Mouse (Mus musculus) MEL (cell line): ENCODE measurements at regions not wholly inside any gene's neighbourhood (a gene's known extent, or its start where the extent isn't known, plus 50 kb on each side); places are given as distances from the start of the nearest gene placed in this dataset.

Experiments used
- DNase-seq: peaks from one replicate; pipeline ENCODE4 v3.0.0; 2011; ENCODE audit warnings: low read depth, low spot score
- H3K27ac ChIP-seq: 2 replicates; pipeline ENCODE4 v1.5.1; 2012; ENCODE audit warnings: low read depth, mild to moderate bottlenecking, control low read depth, low read length, moderate library complexity; ENCODE audit not compliant: control insufficient read depth
- H3K27me3 ChIP-seq, 2 experiments: fragments of 150-350 bp in 1 of 2; sonication (generic) in 1 of 2; 2 replicates each; pipeline ENCODE4 v1.6.1; 2012; ENCODE audit warnings: low read length in 2 of 2, mild to moderate bottlenecking in 2 of 2, improper control_type of control experiment in 1 of 2, moderate library complexity in 1 of 2; ENCODE audit not compliant: insufficient read depth in 2 of 2, control insufficient read depth in 1 of 2
- H3K36me3 ChIP-seq, 2 experiments: 2 replicates each; pipeline ENCODE4 v1.6.1; 2012 to 2014; ENCODE audit warnings: low read length in 2 of 2, improper control_type of control experiment in 1 of 2, inconsistent platforms in 1 of 2, mild to moderate bottlenecking in 1 of 2; ENCODE audit not compliant: insufficient read depth in 2 of 2, control insufficient read depth in 1 of 2
- H3K4me1 ChIP-seq, 2 experiments: fragments of 150-350 bp in 1 of 2; sonication (generic) in 1 of 2; 2 replicates each; pipeline ENCODE4 v1.6.1; 2012; ENCODE audit warnings: low read length in 2 of 2, improper control_type of control experiment in 1 of 2, mild to moderate bottlenecking in 1 of 2; ENCODE audit not compliant: insufficient read depth in 2 of 2, control insufficient read depth in 1 of 2
- H3K4me3 ChIP-seq, 2 experiments: fragments of 150-350 bp in 1 of 2; sonication (generic) in 1 of 2; 2 replicates each; pipeline ENCODE4 v1.5.1; 2012; ENCODE audit warnings: low read depth in 2 of 2, low read length in 2 of 2, mild to moderate bottlenecking in 2 of 2, moderate library complexity in 2 of 2, control low read depth in 1 of 2, improper control_type of control experiment in 1 of 2; ENCODE audit not compliant: control insufficient read depth in 1 of 2, insufficient read depth in 1 of 2
- H3K79me2 ChIP-seq: 2 replicates; pipeline ENCODE4 v1.6.1; 2012; ENCODE audit warnings: mild to moderate bottlenecking, low read length, moderate library complexity; ENCODE audit not compliant: control insufficient read depth, poor library complexity, insufficient read depth
- H3K9ac ChIP-seq: 2 replicates; pipeline ENCODE4 v1.6.1; 2012; ENCODE audit warnings: low read depth, mild to moderate bottlenecking, control low read depth, low read length, moderate library complexity; ENCODE audit not compliant: control insufficient read depth, poor library complexity, severe bottlenecking
- H3K9me3 ChIP-seq: fragments of 150-350 bp; sonication (generic); replicated peaks from 2 replicates; pipeline ENCODE4 v1.6.1; 2012; ENCODE audit warnings: mild to moderate bottlenecking, low read length, improper control_type of control experiment, moderate library complexity; ENCODE audit not compliant: insufficient read depth
- BHLHE40 ChIP-seq: IDR thresholded peaks from 2 replicates; pipeline ENCODE4 v1.6.1; 2012; ENCODE audit warnings: low read depth, mild to moderate bottlenecking, inconsistent platforms, low read length, improper control_type of control experiment, borderline replicate concordance
- CHD1 ChIP-seq: IDR thresholded peaks from 2 replicates; pipeline ENCODE4 v1.6.1; 2012; ENCODE audit warnings: low read depth, mild to moderate bottlenecking, inconsistent platforms, low read length, improper control_type of control experiment
- CHD2 ChIP-seq: IDR thresholded peaks from 2 replicates; pipeline ENCODE4 v1.6.1; 2011; ENCODE audit warnings: low read length, improper control_type of control experiment
- ETS1 ChIP-seq: IDR thresholded peaks from 2 replicates; pipeline ENCODE4 v1.6.1; 2012; ENCODE audit warnings: low read depth, mild to moderate bottlenecking, inconsistent platforms, low read length, improper control_type of control experiment, moderate library complexity
- GATA1 ChIP-seq: IDR thresholded peaks from 2 replicates; pipeline ENCODE4 v1.6.1; 2011; ENCODE audit warnings: low read depth, low read length, improper control_type of control experiment
- KAT2A ChIP-seq: conservative IDR thresholded peaks from 2 replicates; pipeline ENCODE4 v1.6.1; 2012; ENCODE audit warnings: low read depth, low read length, improper control_type of control experiment, inconsistent platforms
- MAX ChIP-seq: IDR thresholded peaks from 2 replicates; pipeline ENCODE4 v1.6.1; 2011; ENCODE audit warnings: low read length, improper control_type of control experiment
- MEF2A ChIP-seq: IDR thresholded peaks from 2 replicates; pipeline ENCODE4 v1.6.1; 2014; ENCODE audit warnings: low read depth, mild to moderate bottlenecking, inconsistent platforms, low read length, improper control_type of control experiment; ENCODE audit not compliant: poor library complexity, insufficient replicate concordance, severe bottlenecking; ENCODE audit errors: extremely low read depth
- MYC ChIP-seq: IDR thresholded peaks from 2 replicates; pipeline ENCODE4 v1.6.1; 2011; ENCODE audit warnings: low read depth, mild to moderate bottlenecking, low read length, improper control_type of control experiment, moderate library complexity
- NELFE ChIP-seq: IDR thresholded peaks from 2 replicates; pipeline ENCODE4 v1.6.1; 2011; ENCODE audit warnings: low read depth, low read length, improper control_type of control experiment
- NRF1 ChIP-seq: IDR thresholded peaks from 2 replicates; pipeline ENCODE4 v1.6.1; 2014; ENCODE audit warnings: low read depth, mild to moderate bottlenecking, inconsistent platforms, low read length, improper control_type of control experiment, moderate library complexity; ENCODE audit not compliant: poor library complexity, insufficient read depth, severe bottlenecking
- POLR2AphosphoS5 ChIP-seq: IDR thresholded peaks from 2 replicates; pipeline ENCODE4 v1.6.1; 2012; ENCODE audit warnings: low read depth, borderline replicate concordance, mild to moderate bottlenecking, inconsistent platforms, low read length, moderate library complexity, mixed read lengths
- RCOR1 ChIP-seq: IDR thresholded peaks from 2 replicates; pipeline ENCODE4 v1.6.1; 2012; ENCODE audit warnings: low read depth, mild to moderate bottlenecking, inconsistent platforms, low read length, improper control_type of control experiment
- SIN3A ChIP-seq: IDR thresholded peaks from 2 replicates; pipeline ENCODE4 v1.6.1; 2012; ENCODE audit warnings: low read length, improper control_type of control experiment, inconsistent platforms
- TAL1 ChIP-seq: IDR thresholded peaks from 2 replicates; pipeline ENCODE4 v1.6.1; 2012; ENCODE audit warnings: mild to moderate bottlenecking, inconsistent platforms, low read length, moderate library complexity, mixed read lengths
- TBP ChIP-seq: IDR thresholded peaks from 2 replicates; pipeline ENCODE4 v1.8.0; 2011; ENCODE audit warnings: low read depth, low read length, improper control_type of control experiment
- TCF12 ChIP-seq: IDR thresholded peaks from 2 replicates; pipeline ENCODE4 v1.6.1; 2014; ENCODE audit warnings: low read depth, mild to moderate bottlenecking, inconsistent platforms, low read length, improper control_type of control experiment, moderate library complexity
- UBTF ChIP-seq: IDR thresholded peaks from 2 replicates; pipeline ENCODE4 v1.6.1; 2012; ENCODE audit warnings: low read depth, mild to moderate bottlenecking, inconsistent platforms, low read length, improper control_type of control experiment, moderate library complexity, borderline replicate concordance; ENCODE audit not compliant: insufficient read depth
- ZC3H11A ChIP-seq: IDR thresholded peaks from 2 replicates; pipeline ENCODE4 v1.6.1; 2012; ENCODE audit warnings: low read depth, mild to moderate bottlenecking, inconsistent platforms, low read length, improper control_type of control experiment
- ZMIZ1 ChIP-seq: IDR thresholded peaks from 2 replicates; pipeline ENCODE4 v1.6.1; 2012; ENCODE audit warnings: low read depth, mild to moderate bottlenecking, inconsistent platforms, low read length, improper control_type of control experiment, moderate library complexity
- ZNF384 ChIP-seq: IDR thresholded peaks from 2 replicates; pipeline ENCODE4 v1.6.1; 2012; ENCODE audit warnings: low read depth, mild to moderate bottlenecking, inconsistent platforms, low read length, improper control_type of control experiment

GRCm38 (mm10) chr16:30873493-30874211 lies 207.6 kb downstream of the Xxylt1 start:
- DNase-seq = no peak

GRCm38 (mm10) chr16:30875235-30875829 lies 205.9 kb downstream of the Xxylt1 start:
- Histone ChIP-seq H3K9me3 (no peaks in the 10 kb centered on the region), H3K36me3 (peaks cover 0 to 9% of the 10 kb centered on the region in 2 experiments; a peak in 2 of 4 replicates), H3K4me1 (peaks cover 0 to 10% of the 10 kb centered on the region in 2 experiments; a peak in 2 of 4 replicates), H3K27me3 (no peaks in the 10 kb centered on the region; a peak in 1 of 4 replicates), H3K9ac (no peak overlapping the region), H3K4me3 (no peak overlapping the region), H3K27ac (no peak overlapping the region), H3K79me2 (no peaks in the 10 kb centered on the region)
- no peak for DNase-seq
- TF ChIP-seq NRF1 (no peak), MYC (no peak), KAT2A (no peak), SIN3A (no peak), ZNF384 (no peak), CHD2 (no peak), NELFE (no peak), RCOR1 (no peak), ZC3H11A (no peak)

More at GRCm38 (mm10) chr16:30873493-30874211, 207.6 kb downstream of the Xxylt1 start:
- Histone ChIP-seq H3K27ac (no peak overlapping the region), H3K36me3 (peaks cover 0 to 9% of the 10 kb centered on the region in 2 experiments; a peak in 2 of 4 replicates), H3K4me1 (peaks cover 0 to 10% of the 10 kb centered on the region in 2 experiments; a peak in 2 of 4 replicates), H3K4me3 (no peak overlapping the region), H3K9me3 (no peaks in the 10 kb centered on the region), H3K79me2 (no peaks in the 10 kb centered on the region), H3K27me3 (no peaks in the 10 kb centered on the region; a peak in 1 of 4 replicates), H3K9ac (no peak overlapping the region)
- TF ChIP-seq BHLHE40 (no peak), POLR2AphosphoS5 (no peak), TAL1 (no peak), MEF2A (no peak), ZNF384 (no peak), CHD1 (no peak), GATA1 (no peak), MAX (no peak), ETS1 (no peak), TBP (no peak), KAT2A (no peak), UBTF (no peak), ZMIZ1 (no peak), TCF12 (no peak), NRF1 (no peak)
